Mouse (Mus musculus) kidney, postnatal 10 days (tissue): ENCODE data around the gene Prkg1.
"Not testable (repeated sequence)": the region's sequence is repeated elsewhere in the genome, so short reads cannot be mapped to it uniquely, and the experiment has no call there.

Experiments used
- DNase-seq: peaks from one replicate; pipeline ENCODE4 v3.0.0; 2021; ENCODE audit warnings: mixed read lengths

The Prkg1 gene

GRCm38 (mm10) chr19:31283617-31284016 is 481.2 kb downstream of the Prkg1 start:
- DNase-seq, result no peak

GRCm38 (mm10) chr19:31279797-31280486 is 484.9 kb downstream of the Prkg1 start:
- DNase-seq, result peak; percentile 65

GRCm38 (mm10) chr19:31262438-31262837 is 502.4 kb downstream of the Prkg1 start:
- DNase-seq, result no peak

- no peak for DNase-seq
Observed at GRCm38 (mm10) chr19:31260494-31260893, 504.3 kb downstream of the Prkg1 start.

GRCm38 (mm10) chr19:31255780-31256179 is 509.1 kb downstream of the Prkg1 start:
- DNase-seq, result no peak

GRCm38 (mm10) chr19:31232410-31232809 is 532.4 kb downstream of the Prkg1 start:
- no peak for DNase-seq

- DNase-seq, result no peak
Observed at GRCm38 (mm10) chr19:31228385-31228784, 536.4 kb downstream of the Prkg1 start.

GRCm38 (mm10) chr19:31223457-31223856 is 541.4 kb downstream of the Prkg1 start:
- no peak for DNase-seq

- DNase-seq, result not testable (repeated sequence)
Observed at GRCm38 (mm10) chr19:31219261-31219660, 545.6 kb downstream of the Prkg1 start.

GRCm38 (mm10) chr19:31210850-31211249 is 554.0 kb downstream of the Prkg1 start:
- DNase-seq, result no peak

GRCm38 (mm10) chr19:31210449-31210848 is 554.4 kb downstream of the Prkg1 start:
- DNase-seq, result no peak

- DNase-seq, result no peak
Observed at GRCm38 (mm10) chr19:31199583-31199982, 565.2 kb downstream of the Prkg1 start.

GRCm38 (mm10) chr19:31198461-31198860 is 566.4 kb downstream of the Prkg1 start:
- no peak for DNase-seq

GRCm38 (mm10) chr19:31197076-31197475 is 567.8 kb downstream of the Prkg1 start:
- no peak for DNase-seq

GRCm38 (mm10) chr19:31188559-31189218 is 576.1 kb downstream of the Prkg1 start:
- no peak for DNase-seq

GRCm38 (mm10) chr19:31180757-31181156 is 584.1 kb downstream of the Prkg1 start:
- no peak for DNase-seq

GRCm38 (mm10) chr19:31177279-31177922 is 587.4 kb downstream of the Prkg1 start:
- DNase-seq, result no peak

GRCm38 (mm10) chr19:31170985-31171384 is 593.8 kb downstream of the Prkg1 start:
- DNase-seq, result no peak

GRCm38 (mm10) chr19:31158944-31159460 is 605.8 kb downstream of the Prkg1 start:
- DNase-seq, result no peak

- DNase-seq, result no peak
Observed at GRCm38 (mm10) chr19:31153399-31153798, 611.4 kb downstream of the Prkg1 start.

GRCm38 (mm10) chr19:31149902-31150301 is 614.9 kb downstream of the Prkg1 start:
- no peak for DNase-seq

GRCm38 (mm10) chr19:31147457-31147856 is 617.4 kb downstream of the Prkg1 start:
- DNase-seq, result no peak

GRCm38 (mm10) chr19:31146156-31146555 is 618.7 kb downstream of the Prkg1 start:
- no peak for DNase-seq

- DNase-seq, result no peak
Observed at GRCm38 (mm10) chr19:31141905-31142304, 622.9 kb downstream of the Prkg1 start.
